Comparison of ENCODE assay signal across 9 mouse cellular contexts in the genomic region with DNA sequence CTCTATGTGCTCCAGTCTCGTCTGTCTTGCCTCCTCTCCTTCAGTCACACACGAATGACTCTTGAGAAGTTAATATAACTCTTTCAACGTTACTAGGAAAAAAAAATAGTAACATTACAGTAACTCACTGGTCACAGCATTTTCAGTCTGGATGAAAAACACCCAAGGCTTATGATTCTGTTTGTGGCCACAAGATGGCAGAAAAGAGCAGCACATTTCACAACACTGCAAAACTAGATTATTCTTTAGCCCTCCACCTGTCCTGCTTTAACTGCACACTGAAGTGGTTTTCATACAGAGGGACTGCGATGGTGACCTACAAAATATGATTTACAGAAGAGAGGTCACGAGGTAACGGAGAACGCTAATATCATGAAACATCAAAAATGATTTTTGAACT. TPM values are rescaled to one million over a fixed set of nuclear protein-coding genes. Genes with fewer than 3 reads are reported as not detected.
DNase-seq lines count a peak whose midpoint lies in the region; ATAC-seq lines count a peak whose summit lies in the region.
"Had no signal": no experiment of that assay in that cellular context is flagged by ENCODE, and none has a peak within 500 bp of the region (broad histone marks: within the 10 kb centered on the region; RNA-seq: fewer than 3 reads in every experiment).

No protein-coding gene starts in this region.

- H3K27me3 ChIP-seq in limb, embryonic 15.5 days, result no peaks in the 10 kb centered on the region
- H3K27me3 ChIP-seq in midbrain, embryonic 16.5 days (ENCODE audit: control insufficient read depth, insufficient read depth, low read depth, low read length), result no peaks in the 10 kb centered on the region
- H3K27me3 ChIP-seq in stomach, embryonic 16.5 days (ENCODE audit: control insufficient read depth, insufficient read depth, low read length), result no peaks in the 10 kb centered on the region

- H3K9ac ChIP-seq in limb, embryonic 15.5 days, result no peak overlapping the region
- no peak overlapping the region; the same call in 1 of the 2 replicates for H3K9ac ChIP-seq in midbrain, embryonic 16.5 days (ENCODE audit: low read depth, low read length)
- H3K9ac ChIP-seq in stomach, embryonic 16.5 days (ENCODE audit: low read length), result peak overlapping the region; percentile 73

- H3K27ac ChIP-seq in limb, embryonic 15.5 days, result peak overlapping the region; percentile 89
- H3K27ac ChIP-seq in midbrain, embryonic 16.5 days (ENCODE audit: low read length), result no peak overlapping the region
- peak overlapping the region; percentile 84 for H3K27ac ChIP-seq in stomach, embryonic 16.5 days (ENCODE audit: low read length)

- ATAC-seq in granulocyte monocyte progenitor cell, adult 5-6 weeks (replicated peaks; ENCODE audit: poor library complexity, severe bottlenecking), result peak; percentile 21
- ATAC-seq in limb, embryonic 15.5 days (ENCODE audit: insufficient number of reproducible peaks, low FRiP score, low TSS enrichment, low read depth), result no peak
- no peak for ATAC-seq in midbrain, embryonic 16.5 days
- ATAC-seq in stomach, embryonic 16.5 days (ENCODE audit: insufficient read depth, low FRiP score), result no peak

- peaks cover 22% of the 10 kb centered on the region for H3K4me1 ChIP-seq in limb, embryonic 15.5 days
- H3K4me1 ChIP-seq in midbrain, embryonic 16.5 days (ENCODE audit: control insufficient read depth, insufficient read depth, low read length), result peaks cover 26% of the 10 kb centered on the region
- peaks cover 16% of the 10 kb centered on the region for H3K4me1 ChIP-seq in stomach, embryonic 16.5 days (ENCODE audit: control insufficient read depth, insufficient read depth, low read length)

- DNase-seq in 416B (ENCODE audit: low read depth), result peak; percentile 91
- peak; percentile 67 for DNase-seq in T-cell, adult 2 months (ENCODE audit: low spot score)
- DNase-seq in embryo, embryonic 10.5 days (ENCODE audit: low spot score), result peak; percentile 84
- peak; percentile 30 for DNase-seq in kidney, adult 11 months

- peak overlapping the region; percentile 44 for H3K4me3 ChIP-seq in limb, embryonic 15.5 days
- peak overlapping the region; percentile 49; the same call in 1 of the 2 replicates for H3K4me3 ChIP-seq in midbrain, embryonic 16.5 days (ENCODE audit: low read depth, low read length)
- peak overlapping the region; percentile 57 for H3K4me3 ChIP-seq in stomach, embryonic 16.5 days (replicated peaks; ENCODE audit: low read length)

- WGBS in limb, embryonic 15.5 days, result 2% methylated on average over 7 of the region's 7 CpGs
- 1% methylated on average over 7 of the region's 7 CpGs for WGBS in midbrain, embryonic 16.5 days
- 1% methylated on average over 7 of the region's 7 CpGs for WGBS in stomach, embryonic 16.5 days

- H3K36me3 ChIP-seq in limb, embryonic 15.5 days, result no peaks in the 10 kb centered on the region
- no peaks in the 10 kb centered on the region for H3K36me3 ChIP-seq in midbrain, embryonic 16.5 days (ENCODE audit: control insufficient read depth, insufficient read depth, low read length)
- H3K36me3 ChIP-seq in stomach, embryonic 16.5 days (ENCODE audit: control insufficient read depth, insufficient read depth, low read length), result no peaks in the 10 kb centered on the region

- no peaks in the 10 kb centered on the region for H3K9me3 ChIP-seq in limb, embryonic 15.5 days
- no peaks in the 10 kb centered on the region for H3K9me3 ChIP-seq in midbrain, embryonic 16.5 days (replicated peaks; ENCODE audit: control insufficient read depth, low read length, poor library complexity, severe bottlenecking)
- no peaks in the 10 kb centered on the region for H3K9me3 ChIP-seq in stomach, embryonic 16.5 days (replicated peaks; ENCODE audit: control insufficient read depth, low read length)

- H3K4me2 ChIP-seq in limb, embryonic 15.5 days, result peak overlapping the region; percentile 69
- H3K4me2 ChIP-seq in midbrain, embryonic 16.5 days (ENCODE audit: low read length), result peak overlapping the region; percentile 95
- peak overlapping the region; percentile 70 for H3K4me2 ChIP-seq in stomach, embryonic 16.5 days (ENCODE audit: low read depth, low read length)

RNA-seq across cellular contexts. Expression of a gene that starts 1.2 kb away (rescaled TPM):
- 210 and 236 TPM in 2 replicates for total RNA-seq in granulocyte monocyte progenitor cell, adult 5-6 weeks (2014; fragmentation: Nextera tagmentation)
- 416 and 515 TPM in 2 replicates for total RNA-seq in granulocyte monocyte progenitor cell, adult 5-6 weeks (2017)
- 0.96 and 1.2 TPM in 2 replicates for polyA plus RNA-seq in limb, embryonic 15.5 days (2015; fragmentation: Nextera tagmentation; extraction: Ambion mirVana)
- not detected in 2 replicates for polyA plus RNA-seq in midbrain, embryonic 16.5 days (2015; fragmentation: Nextera tagmentation; extraction: Ambion mirVana)
- 1.5 and 3.8 TPM in 2 replicates for polyA plus RNA-seq in stomach, embryonic 16.5 days (2015; fragmentation: Nextera tagmentation; extraction: Ambion mirVana)

RNA-seq across cellular contexts. Expression of a gene that starts 1.5 kb away (rescaled TPM):
- 17.2 TPM in 1 of 2 replicates, not detected in the other for total RNA-seq in granulocyte monocyte progenitor cell, adult 5-6 weeks (2014; fragmentation: Nextera tagmentation)
- total RNA-seq in granulocyte monocyte progenitor cell, adult 5-6 weeks (2017), result 2,072 and 5,185 TPM in 2 replicates
- polyA plus RNA-seq in limb, embryonic 15.5 days (2015; fragmentation: Nextera tagmentation; extraction: Ambion mirVana), result 17.1 and 23.9 TPM in 2 replicates
- 3.5 and 9.7 TPM in 2 replicates for polyA plus RNA-seq in midbrain, embryonic 16.5 days (2015; fragmentation: Nextera tagmentation; extraction: Ambion mirVana)
- 7.3 and 11.8 TPM in 2 replicates for polyA plus RNA-seq in stomach, embryonic 16.5 days (2015; fragmentation: Nextera tagmentation; extraction: Ambion mirVana)

RNA-seq across cellular contexts. Expression of a gene that starts 2.7 kb away (rescaled TPM):
- 4.5 TPM in 1 of 2 replicates, not detected in the other for total RNA-seq in granulocyte monocyte progenitor cell, adult 5-6 weeks (2014; fragmentation: Nextera tagmentation)
- total RNA-seq in granulocyte monocyte progenitor cell, adult 5-6 weeks (2017), result 334 and 360 TPM in 2 replicates
- polyA plus RNA-seq in limb, embryonic 15.5 days (2015; fragmentation: Nextera tagmentation; extraction: Ambion mirVana), result 3.5 and 7.6 TPM in 2 replicates
- 3.4 TPM in 1 of 2 replicates, not detected in the other for polyA plus RNA-seq in midbrain, embryonic 16.5 days (2015; fragmentation: Nextera tagmentation; extraction: Ambion mirVana)
- polyA plus RNA-seq in stomach, embryonic 16.5 days (2015; fragmentation: Nextera tagmentation; extraction: Ambion mirVana), result 4.6 and 5.6 TPM in 2 replicates

RNA-seq across cellular contexts. Expression of a gene that starts 7.1 kb away (rescaled TPM):
- total RNA-seq in granulocyte monocyte progenitor cell, adult 5-6 weeks (2014; fragmentation: Nextera tagmentation), result 123 and 125 TPM in 2 replicates
- total RNA-seq in granulocyte monocyte progenitor cell, adult 5-6 weeks (2017), result 554 and 641 TPM in 2 replicates
- polyA plus RNA-seq in limb, embryonic 15.5 days (2015; fragmentation: Nextera tagmentation; extraction: Ambion mirVana), result 2.5 and 4.5 TPM in 2 replicates
- 1.2 and 1.4 TPM in 2 replicates for polyA plus RNA-seq in midbrain, embryonic 16.5 days (2015; fragmentation: Nextera tagmentation; extraction: Ambion mirVana)
- 1.9 and 2.5 TPM in 2 replicates for polyA plus RNA-seq in stomach, embryonic 16.5 days (2015; fragmentation: Nextera tagmentation; extraction: Ambion mirVana)

RNA-seq across cellular contexts. Expression of a gene that starts 16.8 kb away (rescaled TPM):
- total RNA-seq in granulocyte monocyte progenitor cell, adult 5-6 weeks (2014; fragmentation: Nextera tagmentation), result not detected in 2 replicates
- not detected in 2 replicates for total RNA-seq in granulocyte monocyte progenitor cell, adult 5-6 weeks (2017)
- not detected in 2 replicates for polyA plus RNA-seq in limb, embryonic 15.5 days (2015; fragmentation: Nextera tagmentation; extraction: Ambion mirVana)
- not detected in 2 replicates for polyA plus RNA-seq in midbrain, embryonic 16.5 days (2015; fragmentation: Nextera tagmentation; extraction: Ambion mirVana)
- polyA plus RNA-seq in stomach, embryonic 16.5 days (2015; fragmentation: Nextera tagmentation; extraction: Ambion mirVana), result not detected in 2 replicates
- total RNA-seq: hematopoietic stem cell, adult 5-6 weeks had no signal

Comparison
In these comparisons a context has a peak if more than half of its experiments do, and no peak if none do; other contexts are left out.
1. DNase-seq: peak in every context shown above with its lines; median percentile 91 in 416B; 84 in embryo, embryonic 10.5 days; 67 in T-cell, adult 2 months; 30 in kidney, adult 11 months.